Mouse (Mus musculus): ENCODE results near the gene Cog1.

Cog1 gene

GRCm38 (mm10) chr11:113666648-113667047, 17.7 kb downstream of the Cog1 start:
- DNase-seq (ENCODE audit: low spot score in 2 of 2), result no peak

- DNase-seq (ENCODE audit: low spot score in 2 of 2), result no peak
These were observed 18.2 kb downstream of the Cog1 start for GRCm38 (mm10) chr11:113667122-113667521.

- no peak for DNase-seq (ENCODE audit: low spot score in 2 of 2)
These were observed 18.7 kb downstream of the Cog1 start for GRCm38 (mm10) chr11:113667704-113668103.

GRCm38 (mm10) chr11:113668857-113669256, 19.9 kb downstream of the Cog1 start:
- no peak for DNase-seq (ENCODE audit: low spot score in 2 of 2)

GRCm38 (mm10) chr11:113669711-113670110, 20.7 kb downstream of the Cog1 start:
- no peak for DNase-seq (ENCODE audit: low spot score in 2 of 2)

- DNase-seq (ENCODE audit: low spot score in 2 of 2), result no peak
These were observed 24.6 kb downstream of the Cog1 start for GRCm38 (mm10) chr11:113673614-113674013.

GRCm38 (mm10) chr11:113674595-113674994, 25.6 kb downstream of the Cog1 start:
- DNase-seq (ENCODE audit: low spot score in 2 of 2), result no peak

GRCm38 (mm10) chr11:113676847-113677246, 27.9 kb downstream of the Cog1 start:
- no peak for DNase-seq (ENCODE audit: low spot score in 2 of 2)

- no peak for DNase-seq (ENCODE audit: low spot score in 2 of 2)
These were observed 28.4 kb downstream of the Cog1 start for GRCm38 (mm10) chr11:113677378-113677777.

- DNase-seq (ENCODE audit: low spot score in 2 of 2), result no peak
These were observed 29.4 kb downstream of the Cog1 start for GRCm38 (mm10) chr11:113678373-113678772.

GRCm38 (mm10) chr11:113680954-113681353, 32.0 kb downstream of the Cog1 start:
- DNase-seq (ENCODE audit: low spot score in 2 of 2), result no peak

- DNase-seq (ENCODE audit: low spot score in 2 of 2), result no peak
These were observed 33.0 kb downstream of the Cog1 start for GRCm38 (mm10) chr11:113681979-113682378.

GRCm38 (mm10) chr11:113682897-113683626, 34.1 kb downstream of the Cog1 start:
- peak in 1 of 2 experiments; percentile 17 for DNase-seq (ENCODE audit: low spot score in 2 of 2)

- DNase-seq (ENCODE audit: low spot score in 2 of 2), result peak in 1 of 2 experiments; percentile 44
These were observed 34.6 kb downstream of the Cog1 start for GRCm38 (mm10) chr11:113683627-113683956.

GRCm38 (mm10) chr11:113683957-113684706, 35.2 kb downstream of the Cog1 start, which contains the start of the genes Fam104a and D11Wsu47e:
TSS of gene Fam104a (minus strand) at chr11:113684155.
TSS of gene D11Wsu47e (plus strand) at chr11:113684412.
- peak; percentile 92 to 96 for DNase-seq (ENCODE audit: low spot score in 2 of 2)

- no peak for DNase-seq (ENCODE audit: low spot score in 2 of 2)
These were observed 35.9 kb downstream of the Cog1 start for GRCm38 (mm10) chr11:113684707-113685426.

- no peak for DNase-seq (ENCODE audit: low spot score in 2 of 2)
These were observed 38.1 kb downstream of the Cog1 start for GRCm38 (mm10) chr11:113687031-113687430.

- no peak for DNase-seq (ENCODE audit: low spot score in 2 of 2)
These were observed 41.5 kb downstream of the Cog1 start for GRCm38 (mm10) chr11:113690506-113690905.

GRCm38 (mm10) chr11:113691318-113691717, 42.3 kb downstream of the Cog1 start:
- DNase-seq (ENCODE audit: low spot score in 2 of 2), result no peak

- DNase-seq (ENCODE audit: low spot score in 2 of 2), result no peak
These were observed 42.9 kb downstream of the Cog1 start for GRCm38 (mm10) chr11:113691851-113692250.

GRCm38 (mm10) chr11:113697571-113697970, 48.6 kb downstream of the Cog1 start:
- DNase-seq (ENCODE audit: low spot score in 2 of 2), result no peak

- DNase-seq (ENCODE audit: low spot score in 2 of 2), result no peak
These were observed 49.1 kb downstream of the Cog1 start for GRCm38 (mm10) chr11:113698013-113698545.
